ENCODE assay signal across 29 mouse cellular contexts in genomic region chr14:31918461-31918860, GRCm38 (mm10).
A peak's percentile ranks its signal among the peaks of the same experiment; 100 is the strongest.
DNase-seq lines count a peak whose midpoint lies in the region; ATAC-seq and TF ChIP-seq lines count a peak whose summit lies in the region.
"Had no signal": no experiment of that assay in that cellular context is flagged by ENCODE, and none has a peak within 500 bp of the region (broad histone marks: within the 10 kb centered on the region; RNA-seq: fewer than 3 reads in every experiment).

No protein-coding gene starts in this region.

- no peak overlapping the region for H3K27ac ChIP-seq in lung, postnatal 0 days (ENCODE audit: low read length)
- H3K27ac ChIP-seq in gastrocnemius, adult 2 months = no peak overlapping the region
- H3K27ac ChIP-seq in midbrain, embryonic 15.5 days = no peak overlapping the region
- H3K27ac ChIP-seq: embryonic facial prominence, embryonic 12.5 days; embryonic facial prominence, embryonic 15.5 days; forebrain, embryonic 15.5 days; heart, embryonic 15.5 days; hindbrain, embryonic 10.5 days; hindbrain, embryonic 14.5 days; hindbrain, postnatal 0 days had no signal

- no peak for TF ChIP-seq CTCF in lung, postnatal 0 days (IDR thresholded peaks at IDR 0.05)
- no peak for TF ChIP-seq CTCF in gastrocnemius, adult 2 months (IDR thresholded peaks at IDR 0.05)

- intact Hi-C loops in gastrocnemius, adult 2 months (cut with DNase I) = no loop called here

- DNase-seq in lung, postnatal 0 days (ENCODE audit: low spot score) = no peak
- no peak for DNase-seq in lung, postnatal 10 days
- DNase-seq in ES-CJ7 (ENCODE audit: low read depth, low spot score) (peak; percentile 93), ZHBTc4 (ENCODE audit: low read depth, low spot score) (peak; percentile 94)
- no peak for DNase-seq in gastrocnemius, adult 2 months
- DNase-seq: adrenal gland, postnatal 10 days; adrenal gland, postnatal 36 days; B cell, adult 2 months; cerebellum, adult 11 months; cerebellum, adult 2 months; cerebellum, adult 9-11 months; cerebellum, postnatal 25 days; gastrocnemius, postnatal 10 days; gastrocnemius, postnatal 36 days; heart, postnatal 10 days; heart, postnatal 36 days; kidney, adult 18-20 months had no signal

- H3K9me3 ChIP-seq in lung, postnatal 0 days (ENCODE audit: low read length) = no peaks in the 10 kb centered on the region
- H3K9me3 ChIP-seq in midbrain, embryonic 15.5 days = no peaks in the 10 kb centered on the region
- H3K9me3 ChIP-seq: embryonic facial prominence, embryonic 12.5 days; embryonic facial prominence, embryonic 15.5 days; forebrain, embryonic 15.5 days; G1E; heart, embryonic 15.5 days had no signal

- ATAC-seq in lung, postnatal 0 days = peak; percentile 21; the same call in 1 of the 2 replicates
- ATAC-seq in midbrain, embryonic 15.5 days (replicated peaks) = no peak
- ATAC-seq: forebrain, embryonic 15.5 days; hindbrain, postnatal 0 days; inflammation-experienced regulatory T-cells, adult 6 months; intestine, embryonic 16.5 days had no signal

- no peaks in the 10 kb centered on the region for H3K4me1 ChIP-seq in lung, postnatal 0 days (ENCODE audit: insufficient read depth, low read depth, low read length)
- no peaks in the 10 kb centered on the region for H3K4me1 ChIP-seq in midbrain, embryonic 15.5 days
- H3K4me1 ChIP-seq: embryonic facial prominence, embryonic 12.5 days; embryonic facial prominence, embryonic 15.5 days; forebrain, embryonic 15.5 days; heart, embryonic 12.5 days; heart, embryonic 15.5 days; hindbrain, embryonic 10.5 days had no signal

- TF ChIP-seq EP300 in lung, postnatal 0 days (IDR thresholded peaks at IDR 0.05) = 0 out of 2 replicates have a peak, but pooled peaks have one; percentile 18

- H3K36me3 ChIP-seq in lung, postnatal 0 days (ENCODE audit: insufficient read depth, low read length) = no peaks in the 10 kb centered on the region
- no peaks in the 10 kb centered on the region for H3K36me3 ChIP-seq in midbrain, embryonic 15.5 days (replicated peaks)
- H3K36me3 ChIP-seq: embryonic facial prominence, embryonic 12.5 days; embryonic facial prominence, embryonic 15.5 days; forebrain, embryonic 15.5 days; G1E; heart, embryonic 12.5 days; heart, embryonic 15.5 days; hindbrain, embryonic 10.5 days had no signal

- H3K9ac ChIP-seq in lung, postnatal 0 days (replicated peaks; ENCODE audit: low read depth) = no peak overlapping the region
- H3K9ac ChIP-seq in midbrain, embryonic 15.5 days = no peak overlapping the region
- H3K9ac ChIP-seq: embryonic facial prominence, embryonic 12.5 days; embryonic facial prominence, embryonic 15.5 days; forebrain, embryonic 15.5 days; heart, embryonic 12.5 days; heart, embryonic 15.5 days; hindbrain, embryonic 14.5 days had no signal

- no peak overlapping the region for H3K4me3 ChIP-seq in lung, postnatal 0 days (ENCODE audit: low read depth, low read length)
- no peak overlapping the region for H3K4me3 ChIP-seq in gastrocnemius, adult 2 months
- no peak overlapping the region for H3K4me3 ChIP-seq in midbrain, embryonic 15.5 days
- H3K4me3 ChIP-seq: embryonic facial prominence, embryonic 12.5 days; embryonic facial prominence, embryonic 15.5 days; forebrain, embryonic 15.5 days; heart, embryonic 12.5 days; heart, embryonic 15.5 days; hindbrain, embryonic 10.5 days had no signal

- 69% methylated on average over 4 of the region's 4 CpGs for WGBS in lung, postnatal 0 days
- 91% methylated on average over 4 of the region's 4 CpGs for WGBS in midbrain, embryonic 15.5 days

- no peaks in the 10 kb centered on the region for H3K27me3 ChIP-seq in lung, postnatal 0 days (replicated peaks; ENCODE audit: insufficient read depth, low read length)
- no peaks in the 10 kb centered on the region for H3K27me3 ChIP-seq in midbrain, embryonic 15.5 days (replicated peaks)
- H3K27me3 ChIP-seq: embryonic facial prominence, embryonic 12.5 days; embryonic facial prominence, embryonic 15.5 days; forebrain, embryonic 15.5 days; heart, embryonic 12.5 days; heart, embryonic 15.5 days had no signal

- H3K4me2 ChIP-seq in lung, postnatal 0 days (replicated peaks; ENCODE audit: low read depth, low read length) = no peak overlapping the region
- no peak overlapping the region for H3K4me2 ChIP-seq in midbrain, embryonic 15.5 days
- H3K4me2 ChIP-seq: embryonic facial prominence, embryonic 12.5 days; embryonic facial prominence, embryonic 15.5 days; forebrain, embryonic 15.5 days; heart, embryonic 12.5 days; heart, embryonic 15.5 days; hindbrain, embryonic 14.5 days had no signal

Comparison
In these comparisons a context has a peak if more than half of its experiments do, and no peak if none do; other contexts are left out.
1. DNase-seq: peak in ES-CJ7 (single experiment) and ZHBTc4 (single experiment); none in lung, postnatal 0 days (single experiment), lung, postnatal 10 days (single experiment) and gastrocnemius, adult 2 months (single experiment).